Mouse (Mus musculus) lung, postnatal 0 days (tissue): ENCODE results near the gene Fam222a. TPM values are rescaled to one million over a fixed set of nuclear protein-coding genes. Genes with fewer than 3 reads are reported as not detected.

ENCODE experiments used
- ATAC-seq: fragments of 200-750 bp; cut with Nextera tagmentation; 2 replicates; pipeline ENCODE4 v1.8.0; 2017; ENCODE audit warnings: moderate library complexity
- DNase-seq: peaks from one replicate; pipeline ENCODE4 v3.0.0-alpha.2; 2016; ENCODE audit warnings: low spot score
- H3K27ac ChIP-seq: fragments of 300-500 bp; sonication (generic); 2 replicates; pipeline ENCODE4 v1.5.1; 2014; ENCODE audit warnings: antibody characterized with exemption, mild to moderate bottlenecking, low read length, mixed read lengths
- H3K27me3 ChIP-seq: fragments of 300-500 bp; sonication (generic); replicated peaks from 2 replicates; pipeline ENCODE4 v1.6.1; 2014; ENCODE audit warnings: low read length, mixed read lengths; ENCODE audit not compliant: insufficient read depth
- H3K36me3 ChIP-seq: fragments of 300-500 bp; sonication (generic); 2 replicates; pipeline ENCODE4 v1.6.1; 2014; ENCODE audit warnings: low read length, mixed read lengths; ENCODE audit not compliant: insufficient read depth
- H3K4me1 ChIP-seq: fragments of 300-500 bp; sonication (generic); 2 replicates; pipeline ENCODE4 v1.6.1; 2014; ENCODE audit warnings: antibody characterized with exemption, low read depth, low read length, mixed read lengths; ENCODE audit not compliant: insufficient read depth
- H3K4me2 ChIP-seq: fragments of 300-500 bp; sonication (generic); replicated peaks from 2 replicates; pipeline ENCODE4 v1.6.1; 2014; ENCODE audit warnings: low read depth, mild to moderate bottlenecking, low read length, moderate library complexity, mixed read lengths
- H3K4me3 ChIP-seq: fragments of 300-500 bp; sonication (generic); 2 replicates; pipeline ENCODE4 v1.5.1; 2014; ENCODE audit warnings: low read depth, low read length
- H3K9ac ChIP-seq: fragments of 300-500 bp; sonication (generic); replicated peaks from 2 replicates; pipeline ENCODE4 v1.6.1; 2014; ENCODE audit warnings: low read depth, mild to moderate bottlenecking
- H3K9me3 ChIP-seq: fragments of 300-500 bp; sonication (generic); 2 replicates; pipeline ENCODE4 v1.6.1; 2016; ENCODE audit warnings: low read length, mixed read lengths
- CTCF ChIP-seq: IDR thresholded peaks from 2 replicates; pipeline ENCODE4 v1.5.1; 2016; ENCODE audit warnings: antibody characterized with exemption, mild to moderate bottlenecking
- EP300 ChIP-seq: IDR thresholded peaks from 2 replicates; pipeline ENCODE4 v1.6.1; 2016; ENCODE audit warnings: antibody characterized with exemption, mild to moderate bottlenecking, control low read depth
- WGBS: fragments of 180-500 bp; shearing (Covaris S2); extraction: QIAGEN DNeasy Blood & Tissue Kit; methylation state at CpG from one replicate; pipeline ENCODE4 v1.1.7; 2014; 5-methylcytosine and 5-hydroxymethylcytosine counted together
- polyA plus RNA-seq: library from polyadenylated mRNA; unstranded; fragments of >200 nt; fragmentation: Nextera tagmentation; extraction: Ambion mirVana; gene quantifications from 2 replicates; pipeline ENCODE4 v1.2.1, GENCODE M21; 2015

The Fam222a gene
- polyA plus RNA-seq, 1 experiment from 2014 or later: 1.9 TPM

- peak; percentile 63 for ATAC-seq
- no peaks in the 10 kb centered on the region for H3K4me1 ChIP-seq
- H3K9ac ChIP-seq: no peak overlapping the region
- peak; percentile 61 for DNase-seq
- no peaks in the 10 kb centered on the region; the same call in 1 of the 2 replicates for H3K36me3 ChIP-seq
- H3K4me2 ChIP-seq: no peak overlapping the region
- H3K9me3 ChIP-seq: no peaks in the 10 kb centered on the region
- TF ChIP-seq CTCF (no peak), EP300 (no peak)
- H3K27me3 ChIP-seq: no peaks in the 10 kb centered on the region
- H3K27ac ChIP-seq: 0 out of 2 replicates have a peak overlapping the region, but pooled peaks have one; percentile 21
- 48% methylated on average over 14 of the region's 14 CpGs for WGBS
- no peak overlapping the region for H3K4me3 ChIP-seq
Observed at GRCm38 (mm10) chr5:114584293-114585104, 16.7 kb downstream of the Fam222a start.

DNA sequence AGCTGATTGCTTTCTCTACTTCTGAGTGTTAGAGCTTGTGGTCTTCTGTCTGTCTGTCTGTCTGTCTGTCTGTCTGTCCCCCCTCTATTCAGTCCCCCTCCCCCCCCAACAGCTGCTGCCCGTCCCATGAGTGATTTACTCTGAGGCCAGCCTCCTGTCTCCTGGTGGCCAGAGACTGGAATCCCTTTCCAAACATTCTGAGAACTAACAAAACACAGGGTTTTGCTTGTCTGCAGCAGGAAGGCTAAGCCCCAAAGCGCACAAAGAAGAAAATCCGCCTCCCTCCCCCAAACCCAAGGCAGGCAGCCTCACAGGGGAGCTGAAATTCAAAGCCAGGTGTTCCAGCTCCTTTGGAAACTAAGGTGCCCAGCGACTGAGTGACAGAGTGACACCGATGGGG lies 17.9 kb downstream of the Fam222a start:
- 16% methylated on average over 5 of the region's 5 CpGs for WGBS
- H3K4me1 ChIP-seq: 0 out of 2 replicates have a peak, but pooled peaks cover 3% of the 10 kb centered on the region
- H3K9ac ChIP-seq: no peak overlapping the region

GRCm38 (mm10) chr5:114587908-114588307 lies 20.1 kb downstream of the Fam222a start:
- Histone ChIP-seq H3K4me1 (peaks cover 16% of the 10 kb centered on the region; the same call in 1 of the 2 replicates), H3K9ac (no peak overlapping the region), H3K9me3 (no peaks in the 10 kb centered on the region), H3K4me3 (no peak overlapping the region), H3K27ac (no peak overlapping the region), H3K27me3 (no peaks in the 10 kb centered on the region), H3K4me2 (no peak overlapping the region), H3K36me3 (no peaks in the 10 kb centered on the region)
- DNase-seq: peak; percentile 82
- WGBS: 31% methylated on average over 9 of the region's 9 CpGs
- no peak for TF ChIP-seq EP300
- no peak for TF ChIP-seq CTCF
- no peak for ATAC-seq

More for the DNA sequence above, 17.9 kb downstream of the Fam222a start:
- H3K27me3 ChIP-seq: no peaks in the 10 kb centered on the region
- DNase-seq (no peak), ATAC-seq (no peak)
- H3K9me3 ChIP-seq: no peaks in the 10 kb centered on the region
- H3K4me2 ChIP-seq: no peak overlapping the region
- TF ChIP-seq EP300: no peak
- peak; percentile 27; the same call in 1 of the 2 replicates for TF ChIP-seq CTCF
- no peak overlapping the region for H3K27ac ChIP-seq
- H3K36me3 ChIP-seq: no peaks in the 10 kb centered on the region
- no peak overlapping the region for H3K4me3 ChIP-seq

DNA sequence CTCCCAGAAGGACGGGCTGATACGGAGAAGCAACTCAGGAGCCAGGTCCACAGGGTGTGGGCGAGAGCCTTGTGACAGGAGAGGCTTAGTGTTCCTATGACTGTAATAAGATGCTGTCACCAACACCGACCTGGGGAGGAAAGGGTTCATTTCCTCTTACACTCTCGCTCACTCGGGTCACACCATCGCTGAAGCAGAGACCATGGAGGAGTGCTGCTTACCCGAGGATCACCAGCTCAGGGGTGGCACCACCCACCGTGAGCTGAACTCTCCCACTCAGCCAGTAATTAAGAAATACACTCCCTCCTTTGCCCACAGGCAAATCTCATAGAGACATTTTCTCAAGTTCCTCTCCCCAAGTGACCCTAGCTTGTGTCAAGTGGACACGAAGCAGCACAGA lies 20.6 kb downstream of the Fam222a start:
- no peak overlapping the region for H3K27ac ChIP-seq
- no peaks in the 10 kb centered on the region for H3K36me3 ChIP-seq
- DNase-seq: no peak
- no peak overlapping the region for H3K9ac ChIP-seq
- H3K4me2 ChIP-seq: no peak overlapping the region
- no peak for ATAC-seq
- H3K4me3 ChIP-seq: no peak overlapping the region
- H3K9me3 ChIP-seq: no peaks in the 10 kb centered on the region
- 38% methylated on average over 10 of the region's 10 CpGs for WGBS
- no peaks in the 10 kb centered on the region for H3K27me3 ChIP-seq
- TF ChIP-seq CTCF (no peak), EP300 (no peak)
- peaks cover 22% of the 10 kb centered on the region; the same call in 1 of the 2 replicates for H3K4me1 ChIP-seq

GRCm38 (mm10) chr5:114589026-114589425 lies 21.2 kb downstream of the Fam222a start:
- Histone ChIP-seq H3K27me3 (no peaks in the 10 kb centered on the region), H3K4me1 (peaks cover 28% of the 10 kb centered on the region), H3K4me2 (no peak overlapping the region), H3K27ac (no peak overlapping the region), H3K4me3 (no peak overlapping the region), H3K9ac (no peak overlapping the region), H3K9me3 (no peaks in the 10 kb centered on the region), H3K36me3 (no peaks in the 10 kb centered on the region)
- DNase-seq (no peak), ATAC-seq (no peak)
- WGBS: 57% methylated on average over 6 of the region's 6 CpGs
- TF ChIP-seq CTCF (no peak), EP300 (no peak)

DNA sequence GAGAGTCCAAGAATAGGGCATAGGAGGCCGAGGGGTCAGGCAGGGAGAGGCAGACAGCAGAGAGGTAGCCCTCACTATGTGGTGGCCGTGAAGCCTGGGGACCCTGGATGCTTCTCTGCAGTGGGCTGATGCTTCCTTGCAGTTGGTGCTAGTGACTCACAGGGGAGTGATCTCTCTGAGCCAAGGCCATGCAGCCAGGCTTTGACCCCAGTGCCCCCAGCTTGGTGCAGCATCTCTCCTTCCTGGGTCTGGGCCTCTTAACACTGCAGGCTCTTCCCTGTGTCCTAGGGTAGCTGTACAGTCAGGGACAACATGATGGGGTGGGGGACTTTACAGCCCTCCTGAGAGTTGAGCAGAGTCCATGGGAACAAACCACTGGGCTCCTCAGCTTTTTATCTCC lies 21.6 kb downstream of the Fam222a start:
- no peaks in the 10 kb centered on the region for H3K9me3 ChIP-seq
- no peak for TF ChIP-seq EP300
- no peak for TF ChIP-seq CTCF
- no peak overlapping the region for H3K9ac ChIP-seq
- H3K27ac ChIP-seq: no peak overlapping the region
- no peak for DNase-seq
- 59% methylated on average over 2 of the region's 2 CpGs for WGBS
- no peak overlapping the region for H3K4me3 ChIP-seq
- no peaks in the 10 kb centered on the region for H3K36me3 ChIP-seq
- H3K4me1 ChIP-seq: peaks cover 32% of the 10 kb centered on the region
- H3K27me3 ChIP-seq: no peaks in the 10 kb centered on the region
- no peak overlapping the region for H3K4me2 ChIP-seq
- no peak for ATAC-seq
